Mouse (Mus musculus) CH12.LX (cell line): ENCODE data around the gene Srrm3.

ENCODE experiments used
- CHD2 ChIP-seq: IDR thresholded peaks from 2 replicates; pipeline ENCODE4 v1.6.1; 2011; ENCODE audit warnings: low read length, improper control_type of control experiment
- CTCF ChIP-seq, 2 experiments: IDR thresholded peaks in 1 of 2; conservative IDR thresholded peaks in 1 of 2; 2 replicates each; pipeline ENCODE4 v1.5.1; 2011 to 2012; ENCODE audit warnings: low read depth in 2 of 2, low read length in 2 of 2, improper control_type of control experiment in 1 of 2, inconsistent platforms in 1 of 2, mild to moderate bottlenecking in 1 of 2, moderate library complexity in 1 of 2
- MEF2A ChIP-seq: IDR thresholded peaks from 2 replicates; pipeline ENCODE4 v1.6.1; 2014; ENCODE audit warnings: low read depth, mild to moderate bottlenecking, inconsistent platforms, low read length, improper control_type of control experiment, borderline replicate concordance
- MYC ChIP-seq: IDR thresholded peaks from 2 replicates; pipeline ENCODE4 v1.6.1; 2011; ENCODE audit warnings: low read depth, mild to moderate bottlenecking, improper control_type of control experiment, low read length
- RCOR1 ChIP-seq: conservative IDR thresholded peaks from 2 replicates; pipeline ENCODE4 v1.6.1; 2012; ENCODE audit warnings: low read depth, mild to moderate bottlenecking, inconsistent platforms, low read length, improper control_type of control experiment
- USF1 ChIP-seq: IDR thresholded peaks from 2 replicates; pipeline ENCODE4 v1.6.1; 2014; ENCODE audit warnings: low read depth, mild to moderate bottlenecking, inconsistent platforms, low read length, improper control_type of control experiment
- ZC3H11A ChIP-seq: IDR thresholded peaks from 2 replicates; pipeline ENCODE4 v1.6.1; 2012; ENCODE audit warnings: low read depth, mild to moderate bottlenecking, inconsistent platforms, low read length, improper control_type of control experiment
- ZKSCAN1 ChIP-seq: IDR thresholded peaks from 2 replicates; pipeline ENCODE4 v1.6.1; 2012; ENCODE audit warnings: low read depth, inconsistent platforms, low read length, improper control_type of control experiment, borderline replicate concordance

GRCm38 (mm10) chr5:135916601-135917000, 109.9 kb downstream of the Srrm3 start:
- TF ChIP-seq ZKSCAN1 (no peak), MYC (no peak), RCOR1 (no peak), CTCF (conservative IDR thresholded peaks at IDR 0.05 in 1 of 2, IDR thresholded peaks at IDR 0.05 in 1 of 2; ENCODE audit: low read depth in 2 of 2, low read length in 2 of 2) (no peak), USF1 (no peak), MEF2A (no peak), ZC3H11A (no peak), CHD2 (no peak)
